Mouse (Mus musculus) kidney, postnatal 36 days (tissue): ENCODE results near the gene Atp5g1.
"Not testable (repeated sequence)": the region's sequence is repeated elsewhere in the genome, so short reads cannot be mapped to it uniquely, and the experiment has no call there.

Experiments used
- DNase-seq, 2 experiments: peaks; one replicate each; pipeline ENCODE4 v3.0.0; 2021 to 2022; ENCODE audit warnings: mixed read lengths in 2 of 2

Atp5g1 gene

DNA sequence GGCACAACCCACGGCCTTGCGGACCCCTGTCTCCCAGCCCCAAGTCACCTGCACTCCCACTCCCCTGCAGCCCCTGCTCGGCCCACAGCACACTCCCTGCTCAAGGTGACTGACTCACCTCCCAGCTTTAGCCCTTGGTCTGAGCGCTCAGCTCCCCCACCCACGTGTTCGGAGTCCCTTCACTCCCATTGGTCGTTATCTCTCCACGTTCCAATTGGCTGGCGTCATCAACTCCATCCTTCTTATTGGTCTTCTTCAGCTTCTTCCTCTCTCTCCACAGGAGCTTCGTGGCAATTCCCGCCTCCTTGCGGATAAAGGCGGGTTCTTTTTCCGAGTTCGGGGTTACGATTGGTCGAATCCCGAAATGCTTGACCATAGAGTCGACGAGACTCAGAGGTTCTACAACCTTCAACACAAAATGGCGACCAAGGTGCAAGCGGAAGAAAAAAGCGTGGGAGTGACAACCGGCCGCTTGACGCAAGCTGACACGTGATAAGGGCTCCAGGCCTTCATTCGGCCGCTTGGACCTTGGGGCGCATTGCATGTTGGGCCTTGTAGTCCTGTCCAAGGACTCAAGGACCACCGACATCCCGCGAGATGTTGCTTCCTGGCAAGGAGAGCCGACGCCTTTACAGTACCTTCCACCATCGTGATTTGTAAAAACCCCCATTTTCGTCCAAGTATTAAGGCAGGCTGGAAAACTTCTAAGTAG lies at the start of gene Atp5g1:
Gene Atp5g1, minus strand, starts transcription at position 162 of the 712 bp plus-strand sequence.
- DNase-seq = peak; percentile 98 to 100

DNA sequence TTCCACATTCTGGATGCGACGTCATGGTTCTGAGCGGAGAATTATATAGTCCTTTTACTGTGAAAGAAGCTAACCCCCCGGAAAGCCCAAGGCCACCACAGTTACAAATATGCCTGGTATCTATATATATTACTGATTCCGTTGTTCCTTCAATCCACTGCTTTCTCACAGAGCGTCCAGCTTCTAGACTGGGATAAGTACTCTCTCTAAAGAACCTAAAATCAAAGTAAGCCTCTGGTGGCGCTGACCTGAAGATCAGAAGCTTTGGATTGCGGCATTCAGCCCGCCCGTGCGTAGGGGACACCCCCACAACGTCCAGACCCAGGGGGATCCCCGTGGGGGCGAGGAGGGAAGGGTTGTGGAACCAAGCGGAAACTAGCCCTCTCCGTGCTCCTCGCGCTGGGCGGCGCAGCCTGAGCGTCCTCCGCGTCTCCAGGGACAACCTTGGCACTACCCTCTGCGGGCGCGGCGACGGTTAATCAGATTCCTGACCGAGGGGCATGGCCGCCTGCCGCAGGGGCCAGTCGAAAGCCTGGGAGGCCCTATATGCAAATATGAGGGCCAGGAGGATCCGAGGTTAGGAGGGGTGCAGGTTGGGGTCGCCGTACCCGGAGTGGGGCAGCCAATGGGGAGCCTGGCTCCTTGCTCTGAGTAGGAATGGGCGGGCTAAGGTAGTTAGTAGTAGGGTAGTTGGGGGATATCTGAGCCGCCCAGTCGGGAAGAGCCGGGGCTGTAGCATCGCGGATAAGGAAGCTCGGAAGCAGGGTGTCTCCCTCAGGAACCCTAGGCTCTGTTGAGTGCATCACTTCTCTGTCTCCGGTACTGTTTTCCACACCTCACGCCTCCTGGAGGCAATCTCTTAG lies 48.8 kb upstream of the Atp5g1 start:
- peak in 1 of 2 experiments; percentile 51 for DNase-seq

DNA sequence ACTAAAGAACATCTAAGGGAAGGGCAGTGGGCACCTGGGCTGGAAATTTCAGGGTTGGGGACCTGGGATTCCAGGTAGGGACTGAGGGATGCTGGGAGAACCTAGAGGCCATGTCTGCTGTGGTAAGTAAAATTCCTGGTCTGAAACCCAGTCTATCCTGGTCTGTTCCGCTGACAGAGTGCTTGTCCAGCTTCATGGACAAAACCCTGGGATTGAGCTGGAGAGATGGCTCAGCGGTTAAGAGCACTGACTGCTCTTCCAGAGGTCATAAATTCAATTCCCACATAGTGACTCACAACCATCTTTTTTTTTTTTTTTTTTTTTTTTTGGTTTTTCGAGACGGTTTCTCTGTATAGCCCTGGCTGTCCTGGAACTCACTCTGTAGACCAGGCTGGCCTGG lies 47.3 kb upstream of the Atp5g1 start:
- not testable (repeated sequence) for DNase-seq

DNA sequence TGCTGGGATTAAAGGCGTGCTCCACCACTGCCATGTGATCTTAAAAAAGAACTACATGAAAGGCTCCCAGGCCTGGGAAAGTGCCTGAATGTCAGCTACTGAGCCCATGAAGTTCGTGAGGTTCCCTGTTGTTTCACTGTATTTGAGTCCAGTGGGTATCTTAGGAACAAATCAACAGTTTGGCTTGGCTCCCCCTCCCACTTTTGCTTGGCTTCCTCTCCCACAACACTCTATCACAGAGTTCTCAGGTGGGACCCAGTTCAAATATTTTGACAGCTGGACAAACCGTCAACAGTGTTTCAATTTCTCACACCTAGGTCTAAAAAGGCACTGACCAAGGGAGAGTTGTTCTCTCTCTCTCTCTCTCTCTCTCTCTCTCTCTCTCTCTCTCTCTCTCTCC lies 43.9 kb upstream of the Atp5g1 start:
- DNase-seq = no peak

DNA sequence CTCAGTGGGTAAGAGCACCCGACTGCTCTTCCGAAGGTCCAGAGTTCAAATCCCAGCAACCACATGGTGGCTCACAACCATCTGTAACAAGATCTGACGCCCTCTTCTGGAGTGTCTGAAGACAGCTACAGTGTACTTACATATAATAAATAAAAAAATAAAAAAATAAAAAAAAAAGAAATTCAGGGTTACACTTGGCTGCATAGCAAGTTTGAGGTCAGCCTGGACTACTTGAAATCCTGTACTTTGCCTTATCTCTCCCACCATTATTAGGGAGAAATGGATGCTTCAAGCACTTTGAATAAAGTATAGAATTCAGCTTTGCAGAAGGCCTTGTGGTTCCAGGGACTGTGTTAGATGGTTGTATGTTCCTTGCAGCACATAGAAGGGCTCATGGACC lies 41.5 kb upstream of the Atp5g1 start:
- DNase-seq = not testable (repeated sequence)

DNA sequence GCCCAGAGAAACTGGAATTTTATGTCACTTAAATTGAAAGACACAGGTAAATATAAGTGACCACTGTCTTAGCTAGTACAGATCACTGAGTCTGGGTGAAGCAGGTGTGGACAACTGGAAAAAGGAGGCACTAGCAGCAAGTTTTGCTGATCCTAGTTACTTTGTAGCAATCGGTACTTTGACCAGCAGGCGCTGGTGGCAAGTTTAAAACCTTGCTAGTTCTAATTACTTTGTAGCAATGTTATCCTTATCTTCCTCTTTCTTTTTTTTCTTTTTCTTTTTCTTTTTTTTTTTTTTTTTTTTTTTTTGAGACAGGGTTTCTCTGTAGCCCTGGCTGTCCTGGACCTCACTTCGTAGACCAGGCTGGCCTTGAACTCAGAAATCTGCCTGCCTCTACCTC lies 40.6 kb upstream of the Atp5g1 start:
- no peak for DNase-seq

DNA sequence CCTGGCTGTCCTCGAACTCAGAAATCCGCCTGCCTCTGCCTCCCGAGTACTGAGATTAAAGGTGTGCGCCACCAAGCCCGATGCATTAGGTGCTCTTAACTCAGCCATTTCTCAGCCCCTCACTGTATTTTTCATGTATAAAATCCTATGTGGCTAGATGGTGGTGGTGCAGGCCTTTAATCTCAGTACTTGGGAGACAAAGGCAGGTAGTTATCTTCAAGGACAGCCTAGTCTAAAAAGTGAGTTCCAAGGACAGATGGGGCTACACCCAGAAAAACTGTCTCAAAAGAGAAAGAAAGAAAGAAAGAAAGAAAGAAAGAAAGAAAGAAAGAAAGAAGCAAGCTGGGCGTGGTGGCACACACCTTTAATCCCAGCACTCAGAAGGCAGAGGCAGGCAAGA lies 39.9 kb upstream of the Atp5g1 start:
- no peak for DNase-seq

DNA sequence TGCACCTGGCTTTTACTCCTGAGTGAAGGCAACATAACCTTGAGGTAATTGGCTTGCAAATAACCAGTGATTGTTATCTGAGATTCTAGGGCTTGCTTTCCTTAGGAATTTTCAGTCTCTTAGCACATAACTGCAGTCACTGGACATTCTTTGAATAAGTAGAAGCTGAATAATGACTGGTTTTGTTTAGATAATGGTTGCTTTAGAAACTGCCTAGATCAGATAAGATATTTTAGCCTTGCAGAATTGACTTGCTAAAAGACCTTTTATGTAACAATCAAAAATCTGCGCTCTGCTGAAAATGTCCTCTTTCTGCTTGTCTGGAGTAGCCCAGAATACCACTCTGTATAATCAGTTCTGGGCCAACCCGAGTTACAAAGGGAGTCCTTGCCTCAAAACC lies 38.6 kb upstream of the Atp5g1 start:
- DNase-seq = no peak

DNA sequence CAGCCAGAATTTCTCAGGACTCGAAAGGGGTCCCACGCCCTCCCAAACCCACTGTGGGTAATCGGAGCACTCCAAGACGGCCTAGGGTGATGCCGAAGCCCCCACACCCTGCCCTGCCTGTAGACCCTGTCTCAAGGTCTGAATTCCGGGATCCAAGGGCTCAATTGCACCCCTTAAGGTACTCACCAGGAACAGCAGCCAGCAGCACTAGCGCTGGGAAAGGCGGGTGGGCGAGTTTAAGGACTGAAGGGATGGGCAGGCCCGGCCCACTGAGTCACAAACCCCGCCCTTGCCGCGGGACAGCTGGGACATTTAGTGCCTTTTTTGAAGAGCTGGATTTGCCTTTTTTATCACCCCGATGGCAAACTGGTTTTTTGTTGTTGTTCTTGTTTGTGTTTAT lies 36.3 kb upstream of the Atp5g1 start, which contains the start of gene Calcoco2:
Gene Calcoco2, minus strand, starts transcription at position 214 of the 400 bp plus-strand sequence.
- DNase-seq = no peak

DNA sequence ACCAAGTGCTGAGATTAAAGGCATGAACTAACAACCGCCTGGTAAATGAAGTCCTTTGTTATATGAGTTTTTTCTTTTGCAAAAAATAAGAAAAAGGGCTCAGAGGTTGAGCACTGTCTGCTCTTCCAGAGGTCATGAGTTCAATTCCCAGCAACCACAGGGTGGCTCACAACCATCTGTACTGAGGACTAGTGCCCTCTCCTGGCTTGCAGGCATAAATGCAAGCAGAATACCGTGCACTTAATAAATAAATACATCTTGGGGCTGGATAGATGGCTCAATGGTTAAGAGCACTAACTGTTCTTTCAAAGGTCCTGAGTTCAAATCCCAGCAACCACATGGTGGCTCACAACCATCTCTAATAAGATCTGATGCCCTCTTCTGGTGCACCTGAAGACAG lies 35.5 kb upstream of the Atp5g1 start:
- DNase-seq = not testable (repeated sequence)

DNA sequence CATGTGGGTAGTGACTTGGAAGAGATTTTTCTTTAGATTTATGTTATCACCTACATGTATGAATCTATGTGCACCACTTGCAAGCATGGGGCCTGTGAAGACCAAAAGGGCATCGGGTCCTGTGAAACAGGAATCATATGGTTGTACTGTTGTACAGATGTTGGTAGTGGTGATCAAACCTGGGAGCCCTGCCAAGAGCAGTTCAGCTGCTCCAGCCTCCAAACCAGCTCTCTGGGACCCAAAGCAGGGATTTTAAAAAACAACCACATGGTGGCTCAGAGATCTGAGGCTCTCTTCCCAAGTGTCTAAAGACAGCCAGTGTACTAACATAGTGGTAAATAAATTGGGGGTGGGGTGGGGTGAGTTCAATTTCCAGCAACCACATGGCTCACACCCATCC lies 32.9 kb upstream of the Atp5g1 start:
- DNase-seq = no peak

DNA sequence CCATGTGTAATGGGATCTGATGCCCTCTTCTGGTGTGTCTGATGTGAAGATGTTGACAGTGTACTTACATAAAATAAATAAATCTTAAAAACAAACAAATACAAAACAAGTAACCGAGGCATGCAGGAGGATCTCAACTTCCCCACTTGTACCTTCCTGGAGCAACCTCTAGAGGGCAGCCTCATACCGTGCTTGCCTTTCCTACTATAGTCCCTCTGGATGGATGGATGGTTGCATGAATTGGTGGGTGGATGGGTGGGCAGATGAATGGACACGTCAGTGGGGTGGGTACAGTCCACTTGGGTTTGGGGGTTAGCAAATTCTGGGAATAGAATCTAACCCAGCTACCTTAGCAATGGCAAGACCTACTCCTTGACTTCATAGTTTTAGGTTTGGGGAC lies 17.9 kb upstream of the Atp5g1 start:
- peak; percentile 36 to 73 for DNase-seq

DNA sequence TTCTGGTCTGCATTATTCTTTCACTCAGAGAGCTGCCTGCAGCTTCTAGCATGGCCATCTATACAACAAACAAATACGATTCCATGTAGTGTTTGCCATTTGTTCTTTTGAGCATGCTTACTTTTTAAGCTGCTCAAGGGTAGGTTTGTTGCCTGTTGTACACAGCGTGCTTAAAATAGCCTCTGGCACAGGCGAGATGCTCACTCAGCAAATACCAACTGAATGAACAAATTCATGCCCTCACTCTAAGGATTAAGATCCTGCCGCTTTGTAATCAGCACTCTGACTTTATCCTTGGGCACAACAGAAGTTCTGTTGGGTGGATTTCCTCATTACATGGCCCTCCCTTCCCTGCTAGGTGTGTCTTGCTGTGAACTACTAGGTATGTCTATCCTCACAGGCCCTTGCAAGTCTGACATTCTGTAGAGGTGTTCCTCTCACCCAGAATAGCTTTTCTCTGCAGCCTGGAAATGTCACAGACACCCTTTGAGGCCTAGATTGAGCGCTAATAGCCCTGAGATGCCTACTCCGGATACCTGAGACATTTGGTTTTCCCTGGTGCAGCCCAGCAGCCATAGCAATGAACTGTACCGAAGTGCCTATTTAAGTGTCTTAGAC lies 17.3 kb upstream of the Atp5g1 start:
- DNase-seq = peak in 1 of 2 experiments; percentile 24

DNA sequence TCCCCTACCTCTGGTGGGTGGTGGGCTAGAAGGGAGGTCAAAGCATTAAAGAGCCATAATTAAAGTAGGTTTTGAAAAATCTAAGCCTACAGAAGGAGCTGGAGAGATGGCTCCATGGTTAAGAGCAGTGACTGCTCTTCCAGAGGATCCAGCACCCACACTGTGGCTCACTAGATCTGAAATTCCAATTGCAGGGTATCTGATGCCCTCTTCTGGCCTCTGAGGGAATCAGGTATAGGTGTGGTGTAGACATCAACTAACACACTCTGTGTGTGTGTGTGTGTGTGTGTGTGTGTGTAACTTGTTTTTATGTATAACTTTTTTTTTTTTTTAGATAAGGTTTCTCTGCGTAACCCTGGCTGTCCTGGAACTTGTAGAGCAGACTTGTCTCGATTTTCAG lies 15.6 kb upstream of the Atp5g1 start:
- DNase-seq = peak; percentile 43 to 61

DNA sequence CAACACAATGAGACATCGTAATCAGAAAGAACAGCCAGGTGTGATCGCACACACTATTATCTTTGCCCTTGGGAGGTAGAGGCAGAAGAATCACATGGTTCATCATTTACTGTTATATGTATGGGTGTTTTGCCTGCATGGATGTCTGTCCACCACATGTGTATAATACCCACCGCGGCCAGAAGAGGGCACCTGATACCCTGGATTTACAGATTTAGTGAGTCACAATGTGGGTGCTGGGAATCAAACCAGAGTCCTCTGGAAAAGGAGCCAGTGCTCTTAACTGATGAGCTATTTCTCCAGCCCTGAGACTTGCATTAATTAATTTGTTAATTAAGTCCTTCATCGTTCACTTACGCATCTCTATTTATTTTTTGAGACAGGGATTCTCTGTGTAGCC lies 12.5 kb upstream of the Atp5g1 start:
- no peak for DNase-seq

DNA sequence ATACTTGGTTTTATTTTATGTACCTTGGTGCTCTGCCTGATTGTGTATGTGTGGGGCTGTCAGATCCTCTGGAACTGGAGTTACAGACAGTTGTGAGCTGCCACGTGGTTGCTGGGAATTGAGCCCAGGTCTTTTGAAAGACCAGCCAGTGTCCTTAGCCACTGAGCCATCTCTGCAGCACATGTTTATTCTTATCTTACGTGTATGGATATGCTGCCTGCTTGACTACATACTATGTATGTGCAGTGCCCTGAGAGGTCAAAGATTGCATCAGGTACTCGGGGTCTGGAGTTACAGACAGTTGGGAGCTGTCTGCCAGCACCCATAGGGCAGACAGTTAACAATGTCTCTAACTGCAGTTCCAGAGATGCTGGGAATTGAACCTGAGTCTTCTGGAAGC lies 7.2 kb upstream of the Atp5g1 start:
- DNase-seq = no peak

DNA sequence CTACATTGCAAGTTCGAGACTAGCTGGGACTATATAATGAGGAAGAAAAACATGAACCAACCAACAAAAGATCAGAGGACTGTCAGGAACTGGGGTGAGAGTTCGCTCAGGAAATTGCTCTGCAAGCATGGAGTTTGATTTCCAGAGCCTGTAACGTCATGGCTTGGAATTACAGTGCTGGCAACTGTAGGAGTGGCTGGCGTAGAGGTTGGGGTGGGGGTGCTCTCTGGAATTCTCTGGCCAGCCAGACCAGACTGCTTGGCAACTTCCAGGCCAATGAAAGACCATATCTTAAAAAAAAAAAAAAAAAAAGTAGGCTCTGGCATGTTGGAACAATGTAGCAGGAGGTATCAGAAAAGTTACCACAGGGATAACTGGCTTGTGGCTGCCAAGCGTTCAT lies 5.3 kb upstream of the Atp5g1 start:
- DNase-seq = no peak

DNA sequence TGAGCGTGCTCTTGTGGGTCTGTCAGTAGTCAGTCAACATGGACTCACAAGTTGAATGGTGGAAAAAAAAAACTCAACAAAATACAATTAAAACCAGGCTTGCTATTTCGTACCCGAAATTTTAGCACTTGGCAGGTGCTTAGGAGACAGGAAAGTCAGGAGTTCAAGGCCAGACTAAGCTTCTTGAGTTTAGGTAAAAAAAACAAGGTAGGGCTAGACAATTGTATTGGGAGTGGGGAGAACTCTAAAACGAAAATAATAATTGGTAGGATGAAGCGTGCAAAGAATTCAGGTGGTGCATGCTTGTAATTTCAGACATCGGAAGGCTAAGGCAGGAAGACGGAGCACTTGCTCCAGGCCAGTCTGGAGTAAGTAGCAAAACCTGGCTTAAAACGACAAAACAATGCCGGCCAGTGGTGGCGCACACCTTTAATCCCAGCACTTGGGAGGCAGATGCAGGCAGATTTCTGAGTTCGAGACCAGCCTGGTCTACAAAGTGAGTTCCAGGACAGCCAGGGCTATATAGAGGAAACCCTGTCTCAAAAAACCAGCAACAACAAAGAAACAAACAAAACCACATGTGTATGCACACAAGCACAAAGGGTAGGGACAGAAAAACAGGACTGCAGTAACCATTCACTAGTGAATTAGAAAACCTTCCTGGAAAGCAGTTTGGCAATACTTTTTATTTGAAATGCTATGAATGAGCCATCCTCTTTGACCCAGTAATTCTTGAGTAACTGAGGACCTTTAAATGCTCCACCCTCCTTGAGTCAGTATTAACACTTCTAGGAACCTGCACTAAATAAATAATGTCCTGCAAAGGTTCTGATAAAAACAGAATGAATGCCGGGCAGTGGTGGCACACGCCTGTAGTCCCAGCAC lies 993 bp upstream of the Atp5g1 start:
- DNase-seq = no peak

DNA sequence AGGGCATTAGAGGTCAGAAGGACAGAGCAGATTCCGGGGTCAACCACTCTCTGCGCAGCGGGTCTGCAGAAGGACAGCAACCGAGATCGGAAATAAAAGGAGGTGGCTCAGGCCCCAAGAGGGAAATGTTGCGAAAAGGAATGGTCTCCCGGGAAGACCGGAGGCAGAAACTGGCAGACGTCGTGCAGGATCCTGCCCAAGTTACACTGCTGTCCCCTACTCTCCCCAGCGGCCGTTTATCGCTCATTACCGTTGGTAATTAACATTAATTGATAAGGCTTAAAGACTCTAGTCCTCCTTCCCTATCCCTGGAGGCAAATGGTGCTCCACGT lies 327 bp downstream of the Atp5g1 start:
- no peak for DNase-seq

DNA sequence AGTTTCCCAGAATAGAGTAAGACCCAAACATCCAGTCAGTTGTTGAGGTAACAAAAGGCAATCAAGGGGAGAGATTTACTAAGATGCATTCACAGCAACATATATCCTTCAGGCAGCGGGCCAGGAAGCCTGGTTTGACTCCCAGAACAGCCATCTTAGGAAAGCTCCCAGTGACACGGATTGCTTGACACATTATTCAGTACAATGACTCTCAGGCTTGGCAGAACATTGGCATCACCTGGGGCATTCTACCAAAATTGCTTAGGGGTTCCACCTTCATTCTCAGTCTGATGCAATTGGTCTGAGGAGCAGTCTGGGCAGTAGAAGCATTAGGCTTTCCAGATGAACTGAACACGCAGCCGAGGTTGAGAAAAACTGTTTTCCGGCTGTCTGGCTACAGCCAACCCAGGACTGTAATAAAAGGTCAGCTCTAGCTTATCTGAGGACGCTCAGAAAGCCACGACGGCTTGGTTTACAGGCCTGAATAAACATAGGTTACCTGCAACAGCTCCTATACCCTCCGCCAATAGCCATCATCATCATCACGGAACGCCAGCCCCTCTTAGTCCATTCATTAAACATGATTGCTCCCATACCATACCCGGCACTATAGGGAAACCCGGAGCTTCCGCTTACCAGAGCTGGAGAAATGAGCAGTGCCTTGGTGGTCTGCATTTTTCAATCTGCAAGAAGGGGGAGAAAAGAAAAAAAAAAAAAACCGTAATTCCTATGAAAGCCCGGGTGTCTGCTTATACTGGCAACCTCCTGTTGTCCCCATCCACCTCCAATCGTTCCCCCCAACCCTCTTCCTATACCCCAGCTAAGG lies 906 bp downstream of the Atp5g1 start:
- peak; percentile 21 to 34 for DNase-seq

DNA sequence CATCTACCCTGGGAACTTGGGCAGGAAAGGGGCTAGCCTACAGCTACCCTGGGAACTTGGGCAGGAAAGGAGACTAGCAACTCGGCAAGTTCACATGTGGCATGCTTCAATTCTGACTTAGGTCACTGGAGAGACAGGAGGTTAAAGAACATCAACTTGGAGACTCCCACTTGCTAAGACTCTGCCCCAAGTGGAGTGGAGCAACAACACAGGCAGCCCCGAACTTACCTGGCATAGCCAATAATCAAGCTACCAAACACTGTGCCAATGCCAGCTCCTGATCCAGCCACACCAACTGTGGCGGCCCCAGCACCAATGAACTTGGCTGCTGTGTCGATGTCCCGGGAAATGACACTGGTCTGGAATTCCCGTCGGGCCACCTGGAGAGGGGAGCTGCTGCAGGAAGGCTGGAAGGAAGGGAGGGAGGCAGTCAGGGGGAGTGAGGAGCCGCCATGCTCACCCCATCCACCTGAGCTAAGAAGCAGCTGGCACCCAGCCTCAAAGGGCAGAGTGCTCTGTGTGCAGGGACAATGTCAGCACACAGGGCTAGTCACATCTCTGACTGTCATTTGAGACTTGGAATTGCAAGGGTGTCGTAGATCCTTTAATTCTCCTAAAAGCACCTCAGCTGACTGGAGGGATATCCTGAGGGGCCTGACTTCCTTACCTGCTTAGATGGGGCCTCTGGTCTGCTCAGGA lies 2.0 kb downstream of the Atp5g1 start:
- peak; percentile 32 to 70 for DNase-seq
